Mouse (Mus musculus) liver, postnatal 0 days (tissue): ENCODE measurements around the gene Fdxacb1. TPM values are rescaled to one million over a fixed set of nuclear protein-coding genes. Genes with fewer than 3 reads are reported as not detected.

ENCODE experiments used
- ATAC-seq: fragments of 200-750 bp; cut with Nextera tagmentation; 2 replicates; pipeline ENCODE4 v1.8.0; 2017; ENCODE audit warnings: mild to moderate bottlenecking, moderate library complexity
- DNase-seq: peaks from one replicate; pipeline ENCODE4 v3.0.0-alpha.2; 2016
- H3K27ac ChIP-seq: fragments of 300-500 bp; sonication (generic); 2 replicates; pipeline ENCODE4 v1.5.1; 2014; ENCODE audit warnings: antibody characterized with exemption, moderate library complexity, mild to moderate bottlenecking, low read depth
- H3K27me3 ChIP-seq: fragments of 300-500 bp; sonication (generic); 2 replicates; pipeline ENCODE4 v1.6.1; 2014; ENCODE audit warnings: low read length, control low read depth, mixed read lengths; ENCODE audit not compliant: insufficient read depth
- H3K36me3 ChIP-seq: fragments of 300-500 bp; sonication (generic); replicated peaks from 2 replicates; pipeline ENCODE4 v1.6.1; 2014; ENCODE audit warnings: mild to moderate bottlenecking, control low read depth, low read length, moderate library complexity, mixed read lengths; ENCODE audit not compliant: insufficient read depth
- H3K4me1 ChIP-seq: fragments of 300-500 bp; sonication (generic); 2 replicates; pipeline ENCODE4 v1.6.1; 2014; ENCODE audit warnings: antibody characterized with exemption, mild to moderate bottlenecking, control low read depth; ENCODE audit not compliant: insufficient read depth
- H3K4me2 ChIP-seq: fragments of 300-500 bp; sonication (generic); 2 replicates; pipeline ENCODE4 v1.6.1; 2014; ENCODE audit warnings: low read depth, mild to moderate bottlenecking, low read length, moderate library complexity, mixed read lengths
- H3K4me3 ChIP-seq: fragments of 300-500 bp; sonication (generic); 2 replicates; pipeline ENCODE4 v1.5.1; 2014; ENCODE audit warnings: low read depth, low read length
- H3K9ac ChIP-seq: fragments of 300-500 bp; sonication (generic); replicated peaks from 2 replicates; pipeline ENCODE4 v1.6.1; 2014; ENCODE audit warnings: mild to moderate bottlenecking, moderate library complexity
- H3K9me3 ChIP-seq: fragments of 300-500 bp; sonication (generic); 2 replicates; pipeline ENCODE4 v1.6.1; 2016; ENCODE audit warnings: mild to moderate bottlenecking, control low read depth, low read length, mixed read lengths
- CTCF ChIP-seq: sonication (generic); IDR thresholded peaks from 2 replicates; pipeline ENCODE4 v1.5.1; 2016; ENCODE audit warnings: antibody characterized with exemption, low read depth
- EP300 ChIP-seq: IDR thresholded peaks from 2 replicates; pipeline ENCODE4 v1.6.1; 2016; ENCODE audit warnings: antibody characterized with exemption, low read depth, mild to moderate bottlenecking
- WGBS: fragments of 180-500 bp; shearing (Covaris S2); extraction: QIAGEN DNeasy Blood & Tissue Kit; methylation state at CpG from one replicate; pipeline ENCODE4 v1.1.7; 2014; ENCODE audit not compliant: insufficient replicate concordance; 5-methylcytosine and 5-hydroxymethylcytosine counted together
- polyA plus RNA-seq: library from polyadenylated mRNA; unstranded; fragments of >200 nt; fragmentation: Nextera tagmentation; extraction: Ambion mirVana; gene quantifications from 2 replicates; pipeline ENCODE4 v1.2.1, GENCODE M21; 2015

Fdxacb1 gene
- polyA plus RNA-seq = 4.9 and 6.6 TPM in 2 replicates

- Histone ChIP-seq H3K4me3 (peak within 1 kb of the TSS; percentile 80), H3K4me2 (peak within 1 kb of the TSS; percentile 91), H3K27ac (peak within 1 kb of the TSS; percentile 93), H3K9ac (peak within 1 kb of the TSS; percentile 82), H3K27me3 (no peaks in the 10 kb centered on the region), H3K36me3 (peaks cover 14% of the 10 kb centered on the region), H3K4me1 (peaks cover 8% of the 10 kb centered on the region), H3K9me3 (no peaks in the 10 kb centered on the region)
- ATAC-seq (peak; percentile 97), DNase-seq (peak; percentile 98)
- 3% methylated on average over 58 of the region's 59 CpGs for WGBS
- TF ChIP-seq EP300 = peak; percentile 69
- peak; percentile 89 for TF ChIP-seq CTCF
These were observed at the start of gene Fdxacb1 for GRCm38 (mm10) chr9:50768107-50769002. Gene Fdxacb1, plus strand, starts transcription at chr9:50768236.

GRCm38 (mm10) chr9:50718878-50719277 lies 49.2 kb upstream of the Fdxacb1 start:
- Histone ChIP-seq H3K4me3 (no peak overlapping the region), H3K27ac (no peak overlapping the region), H3K9me3 (no peaks in the 10 kb centered on the region), H3K27me3 (no peaks in the 10 kb centered on the region), H3K4me1 (0 out of 2 replicates have a peak, but pooled peaks cover under 1% of the 10 kb centered on the region), H3K4me2 (no peak overlapping the region), H3K36me3 (no peaks in the 10 kb centered on the region), H3K9ac (no peak overlapping the region)
- DNase-seq (no peak), ATAC-seq (no peak)
- WGBS = 58% methylated on average over 4 of the region's 4 CpGs
- TF ChIP-seq CTCF (no peak), EP300 (no peak)

- no peak overlapping the region for H3K9ac ChIP-seq
- H3K9me3 ChIP-seq = no peaks in the 10 kb centered on the region
- no peak overlapping the region for H3K4me3 ChIP-seq
- no peak for TF ChIP-seq EP300
- no peak for TF ChIP-seq CTCF
- no peaks in the 10 kb centered on the region; the same call in 1 of the 2 replicates for H3K27me3 ChIP-seq
- ATAC-seq (no peak), DNase-seq (no peak)
- no peak overlapping the region for H3K4me2 ChIP-seq
- H3K4me1 ChIP-seq = peaks cover 6% of the 10 kb centered on the region; the same call in 1 of the 2 replicates
- no peaks in the 10 kb centered on the region for H3K36me3 ChIP-seq
- no peak overlapping the region for H3K27ac ChIP-seq
- WGBS = 62% methylated on average over 12 of the region's 12 CpGs
These were observed 47.0 kb upstream of the Fdxacb1 start for GRCm38 (mm10) chr9:50721061-50721460.

GRCm38 (mm10) chr9:50722451-50722911 lies 45.6 kb upstream of the Fdxacb1 start:
- 57% methylated on average over 8 of the region's 8 CpGs for WGBS
- no peak overlapping the region for H3K27ac ChIP-seq
- H3K36me3 ChIP-seq = no peaks in the 10 kb centered on the region
- H3K9me3 ChIP-seq = no peaks in the 10 kb centered on the region
- no peak overlapping the region for H3K4me3 ChIP-seq
- H3K9ac ChIP-seq = no peak overlapping the region
- no peak overlapping the region for H3K4me2 ChIP-seq
- peaks cover 8% of the 10 kb centered on the region for H3K27me3 ChIP-seq
- ATAC-seq (no peak), DNase-seq (no peak)
- peaks cover 6% of the 10 kb centered on the region for H3K4me1 ChIP-seq
- TF ChIP-seq CTCF (no peak), EP300 (no peak)

- H3K27me3 ChIP-seq = peaks cover 14% of the 10 kb centered on the region
- H3K4me2 ChIP-seq = no peak overlapping the region
- peaks cover 11% of the 10 kb centered on the region for H3K4me1 ChIP-seq
- H3K27ac ChIP-seq = no peak overlapping the region
- DNase-seq (peak; percentile 51), ATAC-seq (peak; percentile 19; the same call in 1 of the 2 replicates)
- H3K9ac ChIP-seq = no peak overlapping the region
- no peaks in the 10 kb centered on the region for H3K9me3 ChIP-seq
- no peak for TF ChIP-seq EP300
- no peak for TF ChIP-seq CTCF
- no peaks in the 10 kb centered on the region for H3K36me3 ChIP-seq
- WGBS = 57% methylated on average over 7 of the region's 7 CpGs
- H3K4me3 ChIP-seq = no peak overlapping the region
These were observed 44.6 kb upstream of the Fdxacb1 start for GRCm38 (mm10) chr9:50723406-50723805.

GRCm38 (mm10) chr9:50724147-50724546 lies 43.9 kb upstream of the Fdxacb1 start:
- no peak overlapping the region for H3K4me3 ChIP-seq
- ATAC-seq (no peak), DNase-seq (no peak)
- H3K9me3 ChIP-seq = no peaks in the 10 kb centered on the region
- TF ChIP-seq CTCF (no peak), EP300 (no peak)
- WGBS = 69% methylated on average over 2 of the region's 2 CpGs
- no peak overlapping the region for H3K27ac ChIP-seq
- H3K4me2 ChIP-seq = no peak overlapping the region
- no peaks in the 10 kb centered on the region for H3K36me3 ChIP-seq
- H3K9ac ChIP-seq = no peak overlapping the region
- H3K4me1 ChIP-seq = peaks cover 11% of the 10 kb centered on the region
- peaks cover 14% of the 10 kb centered on the region for H3K27me3 ChIP-seq
